Mouse (Mus musculus): ENCODE measurements around the gene Smcp. TPM values are rescaled to one million over a fixed set of nuclear protein-coding genes. Genes with fewer than 3 reads are reported as not detected.

The Smcp gene
- polyA plus RNA-seq (2012; fragmentation: generic; extraction: Trizol), result not detected

DNA sequence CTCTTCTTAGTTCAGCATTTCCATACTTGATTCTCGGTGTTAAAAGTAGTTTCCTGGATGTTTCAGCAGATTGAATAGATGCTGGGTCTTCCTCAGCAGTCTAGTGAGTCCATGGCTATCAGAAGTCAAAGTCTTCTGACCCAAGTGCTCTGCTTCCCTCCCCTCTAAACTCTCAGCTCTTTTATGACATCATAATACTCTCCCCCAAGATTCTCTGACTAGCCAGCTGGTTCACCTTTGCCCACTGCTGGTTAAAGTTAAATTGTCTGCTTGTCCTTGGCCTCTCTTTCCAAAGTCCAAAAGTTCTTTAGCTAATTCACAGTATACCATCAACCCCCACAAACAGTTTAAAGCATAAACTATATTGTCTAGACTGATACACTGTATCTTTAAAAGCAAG lies at the start of gene Smcp:
Gene Smcp (minus strand): TSS at position 140 of the 400 bp plus-strand sequence.
- Histone ChIP-seq H3K4me2 (ENCODE audit: low read depth) (no peak within 1 kb of the TSS), H3K4me3 (no peak within 1 kb of the TSS), H3K36me3 (ENCODE audit: control insufficient read depth, insufficient read depth) (no peaks in the 10 kb centered on the region), H3K27me3 (ENCODE audit: control insufficient read depth, insufficient read depth, insufficient read length) (no peaks in the 10 kb centered on the region), H3ac (ENCODE audit: control insufficient read depth, insufficient read length) (no peak within 1 kb of the TSS), H3K79me2 (ENCODE audit: control insufficient read depth, insufficient read depth) (no peaks in the 10 kb centered on the region)
- TF ChIP-seq CEBPB (IDR thresholded peaks at IDR 0.05; ENCODE audit: insufficient read depth, poor library complexity, severe bottlenecking), result no peak

GRCm38 (mm10) chr3:92638653-92638991 lies 49.8 kb upstream of the Smcp start:
- H3K79me2 ChIP-seq (ENCODE audit: control insufficient read depth, insufficient read depth), result no peaks in the 10 kb centered on the region
- H3K27me3 ChIP-seq (ENCODE audit: control insufficient read depth, insufficient read depth, insufficient read length), result no peaks in the 10 kb centered on the region
- no peaks in the 10 kb centered on the region for H3K36me3 ChIP-seq (ENCODE audit: control insufficient read depth, insufficient read depth)
- TF ChIP-seq MYOD1 (IDR thresholded peaks at IDR 0.05; ENCODE audit: control insufficient read depth in 1 of 3, insufficient read length in 2 of 3, low read depth in 2 of 3) (no peak), USF1 (IDR thresholded peaks at IDR 0.05; ENCODE audit: low read depth) (no peak), CEBPB (IDR thresholded peaks at IDR 0.05; ENCODE audit: insufficient read depth, poor library complexity, severe bottlenecking) (no peak), MYOG (IDR thresholded peaks at IDR 0.05; ENCODE audit: control insufficient read depth in 1 of 3, insufficient read depth in 1 of 3, insufficient read length in 2 of 3, low read depth in 2 of 3) (no peak), TCF12 (IDR thresholded peaks at IDR 0.05; ENCODE audit: insufficient read depth, poor library complexity, severe bottlenecking) (no peak), POLR2AphosphoS2 (IDR thresholded peaks at IDR 0.05; ENCODE audit: insufficient read length, low read depth) (no peak), TCF3 (IDR thresholded peaks at IDR 0.05; ENCODE audit: insufficient read length, low read depth) (no peak), POLR2A (IDR thresholded peaks at IDR 0.05; ENCODE audit: insufficient read length, low read depth) (no peak), MAX (IDR thresholded peaks at IDR 0.05; ENCODE audit: low read depth) (no peak), E2F4 (IDR thresholded peaks at IDR 0.05; ENCODE audit: insufficient read depth) (no peak), REST (IDR thresholded peaks at IDR 0.05; ENCODE audit: insufficient read depth, insufficient read length) (no peak), SRF (IDR thresholded peaks at IDR 0.05; ENCODE audit: control insufficient read depth, insufficient read length, low read depth) (no peak)
- H3K4me2 ChIP-seq (ENCODE audit: low read depth), result no peak overlapping the region
- H3K4me3 ChIP-seq, result no peak overlapping the region
- H3ac ChIP-seq (ENCODE audit: control insufficient read depth, insufficient read length), result no peak overlapping the region

GRCm38 (mm10) chr3:92637745-92638652 lies 49.2 kb upstream of the Smcp start:
- TF ChIP-seq MAX (IDR thresholded peaks at IDR 0.05; ENCODE audit: low read depth) (no peak), USF1 (IDR thresholded peaks at IDR 0.05; ENCODE audit: low read depth) (no peak), POLR2A (IDR thresholded peaks at IDR 0.05; ENCODE audit: insufficient read length, low read depth) (no peak), CEBPB (IDR thresholded peaks at IDR 0.05; ENCODE audit: insufficient read depth, poor library complexity, severe bottlenecking) (no peak), TCF12 (IDR thresholded peaks at IDR 0.05; ENCODE audit: insufficient read depth, poor library complexity, severe bottlenecking) (no peak), POLR2AphosphoS2 (IDR thresholded peaks at IDR 0.05; ENCODE audit: insufficient read length, low read depth) (no peak), MYOD1 (IDR thresholded peaks at IDR 0.05; ENCODE audit: control insufficient read depth in 1 of 3, insufficient read length in 2 of 3, low read depth in 2 of 3) (no peak), E2F4 (IDR thresholded peaks at IDR 0.05; ENCODE audit: insufficient read depth) (no peak), REST (IDR thresholded peaks at IDR 0.05; ENCODE audit: insufficient read depth, insufficient read length) (no peak), TCF3 (IDR thresholded peaks at IDR 0.05; ENCODE audit: insufficient read length, low read depth) (no peak), SRF (IDR thresholded peaks at IDR 0.05; ENCODE audit: control insufficient read depth, insufficient read length, low read depth) (no peak), MYOG (IDR thresholded peaks at IDR 0.05; ENCODE audit: control insufficient read depth in 1 of 3, insufficient read depth in 1 of 3, insufficient read length in 2 of 3, low read depth in 2 of 3) (no peak)
- Histone ChIP-seq H3K27me3 (ENCODE audit: control insufficient read depth, insufficient read depth, insufficient read length) (no peaks in the 10 kb centered on the region), H3K79me2 (ENCODE audit: control insufficient read depth, insufficient read depth) (no peaks in the 10 kb centered on the region), H3K4me3 (no peak overlapping the region), H3ac (ENCODE audit: control insufficient read depth, insufficient read length) (no peak overlapping the region), H3K4me2 (ENCODE audit: low read depth) (no peak overlapping the region), H3K36me3 (ENCODE audit: control insufficient read depth, insufficient read depth) (no peaks in the 10 kb centered on the region)

DNA sequence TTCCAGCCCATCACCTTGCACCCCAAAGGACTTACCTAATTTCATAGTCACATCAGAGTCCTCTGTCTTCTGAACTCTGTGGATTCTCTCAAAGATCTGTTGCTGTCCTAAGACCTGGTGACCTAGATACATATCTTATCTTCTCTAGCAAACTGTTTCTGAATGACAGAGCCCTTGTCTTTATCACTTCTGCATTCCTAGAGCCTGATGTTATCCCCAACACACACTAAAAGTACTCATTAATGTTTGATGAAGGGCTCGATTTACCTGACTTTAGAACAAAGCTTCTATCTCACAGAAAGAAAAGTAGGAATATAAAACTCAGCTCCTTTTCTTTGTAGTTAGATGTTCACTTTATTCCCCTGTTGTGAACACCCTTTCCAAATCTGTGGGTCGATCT lies 32.8 kb upstream of the Smcp start, which contains the start of gene Lce6a:
Gene Lce6a (minus strand): TSS at position 101 of the 400 bp plus-strand sequence.
- no peaks in the 10 kb centered on the region for H3K36me3 ChIP-seq (ENCODE audit: control insufficient read depth, insufficient read depth)
- H3K79me2 ChIP-seq (ENCODE audit: control insufficient read depth, insufficient read depth), result no peaks in the 10 kb centered on the region
- no peak for TF ChIP-seq TCF3 (IDR thresholded peaks at IDR 0.05; ENCODE audit: insufficient read length, low read depth)
- TF ChIP-seq MYOD1 (IDR thresholded peaks at IDR 0.05; ENCODE audit: control insufficient read depth in 1 of 3, insufficient read length in 2 of 3, low read depth in 2 of 3), result no peak
- TF ChIP-seq CEBPB (IDR thresholded peaks at IDR 0.05; ENCODE audit: insufficient read depth, poor library complexity, severe bottlenecking), result no peak
- no peak for TF ChIP-seq USF1 (IDR thresholded peaks at IDR 0.05; ENCODE audit: low read depth)
- no peak for TF ChIP-seq MAX (IDR thresholded peaks at IDR 0.05; ENCODE audit: low read depth)
- TF ChIP-seq REST (IDR thresholded peaks at IDR 0.05; ENCODE audit: insufficient read depth, insufficient read length), result no peak
- no peak for TF ChIP-seq E2F4 (IDR thresholded peaks at IDR 0.05; ENCODE audit: insufficient read depth)
- no peak for TF ChIP-seq POLR2A (IDR thresholded peaks at IDR 0.05; ENCODE audit: insufficient read length, low read depth)
- no peak for TF ChIP-seq MYOG (IDR thresholded peaks at IDR 0.05; ENCODE audit: control insufficient read depth in 1 of 3, insufficient read depth in 1 of 3, insufficient read length in 2 of 3, low read depth in 2 of 3)
- no peak within 1 kb of the TSS for H3K4me3 ChIP-seq
- H3K4me2 ChIP-seq (ENCODE audit: low read depth), result no peak within 1 kb of the TSS
- H3K27me3 ChIP-seq (ENCODE audit: control insufficient read depth, insufficient read depth, insufficient read length), result no peaks in the 10 kb centered on the region
- H3ac ChIP-seq (ENCODE audit: control insufficient read depth, insufficient read length), result no peak within 1 kb of the TSS

- Histone ChIP-seq H3K4me2 (ENCODE audit: low read depth) (no peak overlapping the region), H3K79me2 (ENCODE audit: control insufficient read depth, insufficient read depth) (no peaks in the 10 kb centered on the region), H3K4me3 (no peak overlapping the region), H3K27me3 (ENCODE audit: control insufficient read depth, insufficient read depth, insufficient read length) (no peaks in the 10 kb centered on the region), H3K36me3 (ENCODE audit: control insufficient read depth, insufficient read depth) (no peaks in the 10 kb centered on the region), H3ac (ENCODE audit: control insufficient read depth, insufficient read length) (no peak overlapping the region)
- TF ChIP-seq TCF12 (IDR thresholded peaks at IDR 0.05; ENCODE audit: insufficient read depth, poor library complexity, severe bottlenecking) (no peak), TCF3 (IDR thresholded peaks at IDR 0.05; ENCODE audit: insufficient read length, low read depth) (no peak), POLR2A (IDR thresholded peaks at IDR 0.05; ENCODE audit: insufficient read length, low read depth) (no peak), REST (IDR thresholded peaks at IDR 0.05; ENCODE audit: insufficient read depth, insufficient read length) (no peak), CEBPB (IDR thresholded peaks at IDR 0.05; ENCODE audit: insufficient read depth, poor library complexity, severe bottlenecking) (no peak), MAX (IDR thresholded peaks at IDR 0.05; ENCODE audit: low read depth) (no peak), E2F4 (IDR thresholded peaks at IDR 0.05; ENCODE audit: insufficient read depth) (no peak), MYOD1 (IDR thresholded peaks at IDR 0.05; ENCODE audit: control insufficient read depth in 1 of 3, insufficient read length in 2 of 3, low read depth in 2 of 3) (no peak), POLR2AphosphoS2 (IDR thresholded peaks at IDR 0.05; ENCODE audit: insufficient read length, low read depth) (no peak), SRF (IDR thresholded peaks at IDR 0.05; ENCODE audit: control insufficient read depth, insufficient read length, low read depth) (no peak), USF1 (IDR thresholded peaks at IDR 0.05; ENCODE audit: low read depth) (no peak), MYOG (IDR thresholded peaks at IDR 0.05; ENCODE audit: control insufficient read depth in 1 of 3, insufficient read depth in 1 of 3, insufficient read length in 2 of 3, low read depth in 2 of 3) (no peak)
These were observed 21.0 kb upstream of the Smcp start for GRCm38 (mm10) chr3:92609804-92610203.

Measured in myocyte (in vitro differentiated cells).